Mouse (Mus musculus) forebrain, embryonic 13.5 days (tissue): ENCODE results near the gene Stat4. TPM values are rescaled to one million over a fixed set of nuclear protein-coding genes. Genes with fewer than 3 reads are reported as not detected.

ENCODE experiments used
- ATAC-seq: fragments of 200-750 bp; cut with Nextera tagmentation; 2 replicates; pipeline ENCODE4 v1.8.0; 2017
- H3K27ac ChIP-seq: fragments of 300-500 bp; sonication (generic); 2 replicates; pipeline ENCODE4 v1.5.1; 2015; ENCODE audit warnings: inconsistent platforms, mild to moderate bottlenecking, moderate library complexity
- H3K27me3 ChIP-seq: fragments of 300-500 bp; sonication (generic); 2 replicates; pipeline ENCODE4 v1.6.1; 2015; ENCODE audit warnings: mild to moderate bottlenecking, inconsistent platforms
- H3K36me3 ChIP-seq: fragments of 300-500 bp; sonication (generic); 2 replicates; pipeline ENCODE4 v1.6.1; 2015; ENCODE audit warnings: mild to moderate bottlenecking, inconsistent platforms; ENCODE audit not compliant: poor library complexity, severe bottlenecking
- H3K4me1 ChIP-seq: fragments of 300-500 bp; sonication (generic); 2 replicates; pipeline ENCODE4 v1.6.1; 2015; ENCODE audit warnings: inconsistent platforms
- H3K4me2 ChIP-seq: fragments of 300-500 bp; sonication (generic); 2 replicates; pipeline ENCODE4 v1.6.1; 2015; ENCODE audit warnings: inconsistent platforms, mild to moderate bottlenecking, moderate library complexity
- H3K4me3 ChIP-seq: fragments of 300-500 bp; sonication (generic); 2 replicates; pipeline ENCODE4 v1.5.1; 2015; ENCODE audit warnings: mild to moderate bottlenecking, inconsistent platforms
- H3K9ac ChIP-seq: fragments of 300-500 bp; sonication (generic); 2 replicates; pipeline ENCODE4 v1.6.1; 2015; ENCODE audit warnings: mild to moderate bottlenecking, inconsistent platforms
- H3K9me3 ChIP-seq: fragments of 300-500 bp; sonication (generic); replicated peaks from 2 replicates; pipeline ENCODE4 v1.6.1; 2016; ENCODE audit warnings: inconsistent platforms
- WGBS: fragments of 180-500 bp; shearing (Covaris S2); methylation state at CpG from one replicate; pipeline ENCODE4 v1.1.7; 2015; 5-methylcytosine and 5-hydroxymethylcytosine counted together
- polyA plus RNA-seq: library from polyadenylated mRNA; unstranded; fragments of >200 nt; fragmentation: Nextera tagmentation; extraction: Ambion mirVana; gene quantifications from 2 replicates; pipeline ENCODE4 v1.2.1, GENCODE M21; 2015

Gene Stat4
- polyA plus RNA-seq: 2.9 and 4.6 TPM in 2 replicates

- Histone ChIP-seq H3K4me2 (no peak within 1 kb of the TSS), H3K27ac (no peak within 1 kb of the TSS; the same call in 1 of the 2 replicates), H3K9ac (no peak within 1 kb of the TSS), H3K36me3 (no peaks in the 10 kb centered on the region), H3K4me1 (no peaks in the 10 kb centered on the region), H3K9me3 (no peaks in the 10 kb centered on the region), H3K4me3 (no peak within 1 kb of the TSS), H3K27me3 (no peaks in the 10 kb centered on the region)
- WGBS: 85% methylated on average over 5 of the region's 5 CpGs
- ATAC-seq: no peak
Measured at GRCm38 (mm10) chr1:51986848-51987247, at the start of gene Stat4. Gene Stat4, plus strand, starts transcription at chr1:51987148.

- Histone ChIP-seq H3K9ac (no peak overlapping the region), H3K4me3 (no peak overlapping the region), H3K9me3 (no peaks in the 10 kb centered on the region), H3K4me1 (no peaks in the 10 kb centered on the region), H3K36me3 (no peaks in the 10 kb centered on the region), H3K4me2 (no peak overlapping the region), H3K27ac (no peak overlapping the region), H3K27me3 (no peaks in the 10 kb centered on the region)
- WGBS: 92% methylated on average over 7 of the region's 7 CpGs
- no peak for ATAC-seq
Measured at GRCm38 (mm10) chr1:51938357-51938756, 48.6 kb upstream of the Stat4 start.

- ATAC-seq: peak; percentile 75
Measured at GRCm38 (mm10) chr1:51944755-51945154, 42.2 kb upstream of the Stat4 start.

GRCm38 (mm10) chr1:51947116-51947515 lies 39.8 kb upstream of the Stat4 start:
- no peak overlapping the region for H3K9ac ChIP-seq
- H3K4me2 ChIP-seq: no peak overlapping the region
- H3K27me3 ChIP-seq: no peaks in the 10 kb centered on the region
- H3K9me3 ChIP-seq: no peaks in the 10 kb centered on the region
- 75% methylated on average over 4 of the region's 4 CpGs for WGBS
- no peak for ATAC-seq
- no peaks in the 10 kb centered on the region for H3K4me1 ChIP-seq
- H3K27ac ChIP-seq: no peak overlapping the region
- H3K36me3 ChIP-seq: no peaks in the 10 kb centered on the region
- H3K4me3 ChIP-seq: no peak overlapping the region

More at GRCm38 (mm10) chr1:51944755-51945154, 42.2 kb upstream of the Stat4 start:
- H3K4me2 ChIP-seq: no peak overlapping the region
- no peaks in the 10 kb centered on the region for H3K4me1 ChIP-seq
- WGBS: 40% methylated on average over 5 of the region's 5 CpGs
- H3K27ac ChIP-seq: no peak overlapping the region
- no peaks in the 10 kb centered on the region for H3K27me3 ChIP-seq
- no peak overlapping the region for H3K4me3 ChIP-seq
- H3K36me3 ChIP-seq: no peaks in the 10 kb centered on the region
- H3K9me3 ChIP-seq: no peaks in the 10 kb centered on the region
- H3K9ac ChIP-seq: no peak overlapping the region

GRCm38 (mm10) chr1:51964647-51965046 lies 22.3 kb upstream of the Stat4 start:
- H3K4me3 ChIP-seq: no peak overlapping the region
- peaks cover 15% of the 10 kb centered on the region for H3K4me1 ChIP-seq
- no peak for ATAC-seq
- H3K27me3 ChIP-seq: no peaks in the 10 kb centered on the region
- no peaks in the 10 kb centered on the region for H3K36me3 ChIP-seq
- H3K9ac ChIP-seq: no peak overlapping the region
- no peaks in the 10 kb centered on the region for H3K9me3 ChIP-seq
- no peak overlapping the region for H3K27ac ChIP-seq
- WGBS: 91% methylated on average over 2 of the region's 2 CpGs
- H3K4me2 ChIP-seq: no peak overlapping the region

- no peaks in the 10 kb centered on the region for H3K36me3 ChIP-seq
- H3K9ac ChIP-seq: no peak overlapping the region
- peak; percentile 57; the same call in 1 of the 2 replicates for ATAC-seq
- peaks cover 18% of the 10 kb centered on the region for H3K4me1 ChIP-seq
- 12% methylated on average over 1 of the region's 1 CpGs for WGBS
- no peaks in the 10 kb centered on the region for H3K27me3 ChIP-seq
- H3K27ac ChIP-seq: no peak overlapping the region
- H3K9me3 ChIP-seq: no peaks in the 10 kb centered on the region
- H3K4me3 ChIP-seq: no peak overlapping the region
- H3K4me2 ChIP-seq: no peak overlapping the region
Measured at GRCm38 (mm10) chr1:51968994-51969393, 18.0 kb upstream of the Stat4 start.

- Histone ChIP-seq H3K4me3 (no peak overlapping the region), H3K9me3 (no peaks in the 10 kb centered on the region), H3K27ac (no peak overlapping the region), H3K4me2 (no peak overlapping the region), H3K4me1 (peaks cover 18% of the 10 kb centered on the region), H3K9ac (no peak overlapping the region), H3K36me3 (no peaks in the 10 kb centered on the region), H3K27me3 (no peaks in the 10 kb centered on the region)
- 90% methylated on average over 6 of the region's 6 CpGs for WGBS
- ATAC-seq: no peak
Measured at GRCm38 (mm10) chr1:51970182-51970581, 16.8 kb upstream of the Stat4 start.

- WGBS: 83% methylated on average over 5 of the region's 5 CpGs
Measured at GRCm38 (mm10) chr1:51975589-51975988, 11.4 kb upstream of the Stat4 start.

GRCm38 (mm10) chr1:51979048-51979447 lies 7.9 kb upstream of the Stat4 start:
- Histone ChIP-seq H3K27ac (no peak overlapping the region), H3K4me1 (no peaks in the 10 kb centered on the region), H3K36me3 (no peaks in the 10 kb centered on the region), H3K4me3 (no peak overlapping the region), H3K9me3 (no peaks in the 10 kb centered on the region), H3K9ac (no peak overlapping the region), H3K27me3 (no peaks in the 10 kb centered on the region), H3K4me2 (no peak overlapping the region)
- ATAC-seq: no peak
- WGBS: 96% methylated on average over 5 of the region's 5 CpGs

More at GRCm38 (mm10) chr1:51975589-51975988, 11.4 kb upstream of the Stat4 start:
- no peak overlapping the region for H3K9ac ChIP-seq
- no peaks in the 10 kb centered on the region for H3K27me3 ChIP-seq
- no peak for ATAC-seq
- H3K27ac ChIP-seq: no peak overlapping the region
- H3K4me2 ChIP-seq: no peak overlapping the region
- no peak overlapping the region for H3K4me3 ChIP-seq
- no peaks in the 10 kb centered on the region for H3K4me1 ChIP-seq
- no peaks in the 10 kb centered on the region for H3K36me3 ChIP-seq
- no peaks in the 10 kb centered on the region for H3K9me3 ChIP-seq

- H3K4me1 ChIP-seq: peaks cover 10% of the 10 kb centered on the region
- WGBS: 82% methylated on average over 8 of the region's 8 CpGs
Measured at GRCm38 (mm10) chr1:51991983-51992609, 5.1 kb downstream of the Stat4 start.

GRCm38 (mm10) chr1:51996056-51996455 lies 9.1 kb downstream of the Stat4 start:
- Histone ChIP-seq H3K9ac (no peak overlapping the region), H3K27ac (no peak overlapping the region), H3K36me3 (no peaks in the 10 kb centered on the region), H3K4me3 (no peak overlapping the region), H3K4me1 (peaks cover 15% of the 10 kb centered on the region), H3K27me3 (no peaks in the 10 kb centered on the region), H3K4me2 (no peak overlapping the region), H3K9me3 (no peaks in the 10 kb centered on the region)
- no peak for ATAC-seq
- 82% methylated on average over 3 of the region's 3 CpGs for WGBS

More at GRCm38 (mm10) chr1:51991983-51992609, 5.1 kb downstream of the Stat4 start:
- Histone ChIP-seq H3K9me3 (no peaks in the 10 kb centered on the region), H3K4me3 (no peak overlapping the region), H3K9ac (no peak overlapping the region), H3K27me3 (no peaks in the 10 kb centered on the region), H3K27ac (no peak overlapping the region), H3K4me2 (no peak overlapping the region), H3K36me3 (no peaks in the 10 kb centered on the region)
- ATAC-seq: no peak

- no peak for ATAC-seq
- peaks cover 15% of the 10 kb centered on the region for H3K4me1 ChIP-seq
- no peak overlapping the region for H3K9ac ChIP-seq
- no peak overlapping the region for H3K27ac ChIP-seq
- no peak overlapping the region for H3K4me3 ChIP-seq
- H3K36me3 ChIP-seq: no peaks in the 10 kb centered on the region
- H3K4me2 ChIP-seq: no peak overlapping the region
- no peaks in the 10 kb centered on the region for H3K27me3 ChIP-seq
- H3K9me3 ChIP-seq: no peaks in the 10 kb centered on the region
- WGBS: 35% methylated on average over 11 of the region's 11 CpGs
Measured at GRCm38 (mm10) chr1:51996751-51997659, 10.1 kb downstream of the Stat4 start.
